13 mouse cellular contexts compared by ENCODE assay signal in the genomic region with DNA sequence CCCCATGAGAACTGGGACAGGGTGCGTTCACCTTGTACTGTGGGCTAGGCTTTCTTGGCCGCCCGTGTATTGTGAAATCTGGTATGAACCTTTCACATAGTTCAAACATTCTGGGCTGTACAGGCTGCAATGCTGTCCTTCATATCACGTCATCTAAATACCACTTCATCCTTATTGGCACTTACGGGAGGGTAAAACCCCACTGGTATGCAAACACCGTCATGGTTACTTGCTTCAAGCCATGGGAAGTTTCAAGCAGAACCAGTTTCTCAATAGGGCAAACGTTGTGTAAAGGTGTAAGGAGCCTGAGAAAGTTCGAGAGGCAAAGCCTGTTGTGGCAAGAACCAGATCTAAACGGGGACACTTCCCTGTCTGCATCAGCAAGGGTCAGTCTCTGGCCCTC. TPM values are rescaled to one million over a fixed set of nuclear protein-coding genes. Genes with fewer than 3 reads are reported as not detected.
DNase-seq lines count a peak whose midpoint lies in the region; ATAC-seq and TF ChIP-seq lines count a peak whose summit lies in the region.
"Had no signal": no experiment of that assay in that cellular context is flagged by ENCODE, and none has a peak within 500 bp of the region (broad histone marks: within the 10 kb centered on the region; RNA-seq: fewer than 3 reads in every experiment).

No protein-coding gene starts in this region.

- H3K4me2 ChIP-seq in liver, embryonic 16.5 days (ENCODE audit: low read depth, low read length) = no peak overlapping the region
- no peak overlapping the region for H3K4me2 ChIP-seq in liver, embryonic 11.5 days
- H3K4me2 ChIP-seq in stomach, embryonic 15.5 days = no peak overlapping the region
- H3K4me2 ChIP-seq: heart, embryonic 12.5 days; limb, embryonic 12.5 days had no signal

- H3K4me3 ChIP-seq in liver, embryonic 16.5 days (ENCODE audit: low read depth, low read length) = no peak overlapping the region
- H3K4me3 ChIP-seq in liver, embryonic 11.5 days (ENCODE audit: low read depth, low read length) = no peak overlapping the region
- no peak overlapping the region for H3K4me3 ChIP-seq in lung, adult 2 months (replicated peaks; ENCODE audit: extremely low read depth, low read depth, low read length)
- no peak overlapping the region for H3K4me3 ChIP-seq in stomach, embryonic 15.5 days (replicated peaks)
- H3K4me3 ChIP-seq: heart, embryonic 12.5 days; limb, embryonic 12.5 days had no signal

- WGBS in liver, embryonic 16.5 days (ENCODE audit: insufficient replicate concordance) = 52% methylated on average over 9 of the region's 9 CpGs
- 78% methylated on average over 9 of the region's 9 CpGs for WGBS in liver, embryonic 11.5 days
- WGBS in lung, adult 2 months = 55% methylated on average over 9 of the region's 9 CpGs
- 63% methylated on average over 9 of the region's 9 CpGs for WGBS in stomach, embryonic 15.5 days

- intact Hi-C loops in left cerebral cortex, postnatal 14 days (cut with DNase I) = no loop called here
- intact Hi-C loops in heart, postnatal 10 days (cut with DNase I) = no loop called here

- no peaks in the 10 kb centered on the region for H3K36me3 ChIP-seq in liver, embryonic 16.5 days (ENCODE audit: control insufficient read depth, insufficient read depth)
- no peaks in the 10 kb centered on the region for H3K36me3 ChIP-seq in liver, embryonic 11.5 days (ENCODE audit: control insufficient read depth, insufficient read depth, low read length)
- no peaks in the 10 kb centered on the region for H3K36me3 ChIP-seq in stomach, embryonic 15.5 days
- H3K36me3 ChIP-seq: heart, embryonic 12.5 days; limb, embryonic 12.5 days had no signal

- peak; percentile 31; the same call in 1 of the 2 replicates for TF ChIP-seq POLR2A in lung, adult 2 months (IDR thresholded peaks at IDR 0.05; ENCODE audit: borderline replicate concordance, extremely low read depth, low read depth, low read length)

- peak; percentile 80 for ATAC-seq in liver, embryonic 16.5 days (ENCODE audit: low read depth)
- ATAC-seq in liver, embryonic 11.5 days (replicated peaks; ENCODE audit: low FRiP score) = no peak
- ATAC-seq in granulocyte monocyte progenitor cell, adult 5-6 weeks (replicated peaks; ENCODE audit: poor library complexity, severe bottlenecking) = peak; percentile 52
- peak; percentile 85 for ATAC-seq in stomach, embryonic 15.5 days (ENCODE audit: insufficient read depth, low FRiP score, low read depth)

- DNase-seq in liver, embryonic 11.5 days (ENCODE audit: low spot score) = no peak
- DNase-seq in lung, adult 2 months = peak; percentile 61
- DNase-seq in left cerebral cortex, postnatal 14 days (ENCODE audit: low spot score in 2 of 2) = no peak
- no peak for DNase-seq in right cerebral cortex, postnatal 25 days
- no peak for DNase-seq in heart, postnatal 10 days
- DNase-seq: adrenal gland, postnatal 25 days; cerebellum, adult 9-11 months; thymus, postnatal 14 days had no signal

- no peaks in the 10 kb centered on the region for H3K4me1 ChIP-seq in liver, embryonic 16.5 days (ENCODE audit: control insufficient read depth, low read depth, low read length)
- no peaks in the 10 kb centered on the region for H3K4me1 ChIP-seq in liver, embryonic 11.5 days (replicated peaks; ENCODE audit: control insufficient read depth, insufficient read depth, low read length)
- H3K4me1 ChIP-seq in lung, adult 2 months (ENCODE audit: control insufficient read depth, insufficient read depth, low read length) = peaks cover 6% of the 10 kb centered on the region
- no peaks in the 10 kb centered on the region for H3K4me1 ChIP-seq in stomach, embryonic 15.5 days
- H3K4me1 ChIP-seq: limb, embryonic 12.5 days had no signal

- no peaks in the 10 kb centered on the region; the same call in 1 of the 2 replicates for H3K27me3 ChIP-seq in liver, embryonic 16.5 days (ENCODE audit: control insufficient read depth, insufficient read depth, low read depth, low read length)
- H3K27me3 ChIP-seq in liver, embryonic 11.5 days (replicated peaks; ENCODE audit: control insufficient read depth, insufficient read depth, low read length) = no peaks in the 10 kb centered on the region
- no peaks in the 10 kb centered on the region for H3K27me3 ChIP-seq in stomach, embryonic 15.5 days (replicated peaks)
- H3K27me3 ChIP-seq: heart, embryonic 12.5 days; limb, embryonic 12.5 days had no signal

- H3K27ac ChIP-seq in liver, embryonic 16.5 days (ENCODE audit: low read length) = no peak overlapping the region
- no peak overlapping the region for H3K27ac ChIP-seq in liver, embryonic 11.5 days (ENCODE audit: low read depth, low read length)
- H3K27ac ChIP-seq in stomach, embryonic 15.5 days = peak overlapping the region; percentile 76
- H3K27ac ChIP-seq: limb, embryonic 12.5 days had no signal

- no peak for TF ChIP-seq CTCF in lung, adult 2 months (IDR thresholded peaks at IDR 0.05; ENCODE audit: insufficient read depth, low read length)

- H3K9me3 ChIP-seq in liver, embryonic 16.5 days (replicated peaks; ENCODE audit: control insufficient read depth, low read length) = no peaks in the 10 kb centered on the region
- no peaks in the 10 kb centered on the region for H3K9me3 ChIP-seq in liver, embryonic 11.5 days (ENCODE audit: control insufficient read depth, low read length)
- no peaks in the 10 kb centered on the region for H3K9me3 ChIP-seq in stomach, embryonic 15.5 days
- H3K9me3 ChIP-seq: heart, embryonic 12.5 days; limb, embryonic 12.5 days had no signal

- no peak overlapping the region for H3K9ac ChIP-seq in liver, embryonic 16.5 days (ENCODE audit: low read depth, low read length)
- H3K9ac ChIP-seq in liver, embryonic 11.5 days (ENCODE audit: low read depth, low read length) = no peak overlapping the region
- no peak overlapping the region for H3K9ac ChIP-seq in stomach, embryonic 15.5 days
- H3K9ac ChIP-seq: heart, embryonic 12.5 days; limb, embryonic 12.5 days had no signal

RNA-seq across cellular contexts. Expression of gene Dusp16, which starts 10.2 kb away (rescaled TPM):
- 5.7 and 6.1 TPM in 2 replicates for polyA plus RNA-seq in liver, embryonic 16.5 days (2015; fragmentation: Nextera tagmentation; extraction: Ambion mirVana)
- polyA plus RNA-seq in liver, embryonic 11.5 days (2014; fragmentation: Nextera tagmentation; extraction: Ambion mirVana) = 7.9 and 10.1 TPM in 2 replicates
- total RNA-seq in granulocyte monocyte progenitor cell, adult 5-6 weeks (2014; fragmentation: Nextera tagmentation) = 2.3 and 3.5 TPM in 2 replicates
- total RNA-seq in granulocyte monocyte progenitor cell, adult 5-6 weeks (2017) = 0.21 and 5.8 TPM in 2 replicates
- 19.5 and 21.1 TPM in 2 replicates for polyA plus RNA-seq in lung, adult 2 months (2012; rRNA removed)
- 15.6 and 15.7 TPM in 2 replicates for polyA plus RNA-seq in stomach, embryonic 15.5 days (2015; fragmentation: Nextera tagmentation; extraction: Ambion mirVana)
- 1 to 10 TPM; 5.4 to 6.0 TPM for total RNA-seq in left cerebral cortex, postnatal 14 days (2021)
- total RNA-seq in heart, postnatal 10 days (2021) = 10 to 100 TPM; 22.4 to 24.9 TPM

RNA-seq across cellular contexts. Expression of gene Crebl2, which starts 27.3 kb away (rescaled TPM):
- polyA plus RNA-seq in liver, embryonic 16.5 days (2015; fragmentation: Nextera tagmentation; extraction: Ambion mirVana) = 3.1 and 3.3 TPM in 2 replicates
- 1.3 and 1.5 TPM in 2 replicates for polyA plus RNA-seq in liver, embryonic 11.5 days (2014; fragmentation: Nextera tagmentation; extraction: Ambion mirVana)
- total RNA-seq in granulocyte monocyte progenitor cell, adult 5-6 weeks (2014; fragmentation: Nextera tagmentation) = 2.5 and 5.7 TPM in 2 replicates
- total RNA-seq in granulocyte monocyte progenitor cell, adult 5-6 weeks (2017) = 2.8 and 5.6 TPM in 2 replicates
- polyA plus RNA-seq in lung, adult 2 months (2012; rRNA removed) = 15.9 and 25.1 TPM in 2 replicates
- 3.6 TPM in 2 replicates for polyA plus RNA-seq in stomach, embryonic 15.5 days (2015; fragmentation: Nextera tagmentation; extraction: Ambion mirVana)
- 10 to 100 TPM; 14.2 to 14.6 TPM for total RNA-seq in left cerebral cortex, postnatal 14 days (2021)
- 1 to 10 TPM; 4.7 to 5.4 TPM for total RNA-seq in heart, postnatal 10 days (2021)
